Mouse (Mus musculus): Measurements from ENCODE around the gene Cnn1.

GRCm38 (mm10) chr9:22116086-22116485 lies 17.1 kb downstream of the Cnn1 start:
- TF ChIP-seq POLR2A (IDR thresholded peaks at IDR 0.05; ENCODE audit: borderline replicate concordance, extremely low read depth, insufficient read depth, insufficient read length, poor library complexity, severe bottlenecking) (no peak), CTCF (IDR thresholded peaks at IDR 0.05; ENCODE audit: borderline replicate concordance, extremely low read depth, insufficient read depth, insufficient read length) (no peak)
